Comparison of ENCODE assay signal across 23 mouse cellular contexts in genomic region chr11:75118141-75118540, GRCm38 (mm10). TPM values are rescaled to one million over a fixed set of nuclear protein-coding genes. Genes with fewer than 3 reads are reported as not detected.
DNase-seq lines count a peak whose midpoint lies in the region; ATAC-seq and TF ChIP-seq lines count a peak whose summit lies in the region.
"Had no signal": no experiment of that assay in that cellular context is flagged by ENCODE, and none has a peak within 500 bp of the region (broad histone marks: within the 10 kb centered on the region; RNA-seq: fewer than 3 reads in every experiment).

No protein-coding gene starts in this region.

- no peak overlapping the region for H3K4me2 ChIP-seq in forebrain, postnatal 0 days (ENCODE audit: low read depth)
- no peak overlapping the region for H3K4me2 ChIP-seq in forebrain, embryonic 16.5 days (ENCODE audit: low read length)
- no peak overlapping the region for H3K4me2 ChIP-seq in midbrain, embryonic 14.5 days (ENCODE audit: low read length)
- H3K4me2 ChIP-seq: hindbrain, embryonic 13.5 days; neural tube, embryonic 13.5 days had no signal

- no peak for TF ChIP-seq CTCF in forebrain, postnatal 0 days (IDR thresholded peaks at IDR 0.05; ENCODE audit: low read depth)

- no peak for DNase-seq in forebrain, postnatal 0 days
- peak; percentile 56 for DNase-seq in layer of hippocampus, adult 11-12 months (ENCODE audit: low spot score)
- DNase-seq in layer of hippocampus, postnatal 25 days (ENCODE audit: extremely low spot score in 1 of 2, low spot score in 1 of 2), result no peak
- DNase-seq in layer of hippocampus, adult 18-20 months (ENCODE audit: low spot score in 2 of 2), result peak; percentile 58 to 75
- DNase-seq in layer of hippocampus, postnatal 14 days (ENCODE audit: low spot score in 2 of 2), result peak; percentile 37 to 77
- no peak for DNase-seq in midbrain, embryonic 14.5 days
- DNase-seq in lung, adult 18-20 months, result no peak
- DNase-seq: adrenal gland, postnatal 25 days; cerebellum, adult 11 months; gastrocnemius, postnatal 25 days; heart, adult 2 months; kidney, adult 8-10 months; kidney, postnatal 10 days; retina, postnatal 1 day; thymus, adult 2 months had no signal

- no peaks in the 10 kb centered on the region for H3K4me1 ChIP-seq in forebrain, postnatal 0 days (ENCODE audit: insufficient read depth)
- no peaks in the 10 kb centered on the region; the same call in 1 of the 2 replicates for H3K4me1 ChIP-seq in forebrain, embryonic 16.5 days (replicated peaks; ENCODE audit: control insufficient read depth, insufficient read depth, low read length)
- no peaks in the 10 kb centered on the region for H3K4me1 ChIP-seq in midbrain, embryonic 14.5 days (ENCODE audit: control insufficient read depth, insufficient read depth, low read length)
- H3K4me1 ChIP-seq: forebrain, embryonic 10.5 days; hindbrain, embryonic 13.5 days had no signal

- no peak overlapping the region for H3K4me3 ChIP-seq in forebrain, postnatal 0 days (ENCODE audit: low read depth, low read length)
- H3K4me3 ChIP-seq in forebrain, embryonic 16.5 days (replicated peaks; ENCODE audit: low read length), result no peak overlapping the region
- no peak overlapping the region for H3K4me3 ChIP-seq in midbrain, embryonic 14.5 days (replicated peaks; ENCODE audit: low read depth, low read length)
- H3K4me3 ChIP-seq: forebrain, embryonic 10.5 days; heart, adult 2 months; hindbrain, embryonic 13.5 days; myocyte; neural tube, embryonic 13.5 days had no signal

- ATAC-seq in forebrain, postnatal 0 days, result peak; percentile 48
- no peak for ATAC-seq in forebrain, embryonic 16.5 days
- no peak for ATAC-seq in midbrain, embryonic 14.5 days (ENCODE audit: low FRiP score, low TSS enrichment)
- ATAC-seq: lung, postnatal 0 days; midbrain, embryonic 16.5 days had no signal

- H3K27me3 ChIP-seq in forebrain, postnatal 0 days (ENCODE audit: insufficient read depth, low read length), result no peaks in the 10 kb centered on the region
- no peaks in the 10 kb centered on the region for H3K27me3 ChIP-seq in forebrain, embryonic 16.5 days (replicated peaks; ENCODE audit: control insufficient read depth, insufficient read depth, low read length)
- H3K27me3 ChIP-seq in midbrain, embryonic 14.5 days (ENCODE audit: control insufficient read depth, insufficient read depth, low read length), result no peaks in the 10 kb centered on the region
- H3K27me3 ChIP-seq: hindbrain, embryonic 13.5 days; neural tube, embryonic 13.5 days had no signal

- H3K36me3 ChIP-seq in forebrain, postnatal 0 days (ENCODE audit: insufficient read depth), result no peaks in the 10 kb centered on the region
- no peaks in the 10 kb centered on the region for H3K36me3 ChIP-seq in forebrain, embryonic 16.5 days (ENCODE audit: control insufficient read depth, insufficient read depth)
- no peaks in the 10 kb centered on the region for H3K36me3 ChIP-seq in midbrain, embryonic 14.5 days (ENCODE audit: control insufficient read depth, insufficient read depth, low read length)
- H3K36me3 ChIP-seq: forebrain, embryonic 10.5 days; neural tube, embryonic 13.5 days had no signal

- no peaks in the 10 kb centered on the region for H3K9me3 ChIP-seq in forebrain, postnatal 0 days (ENCODE audit: low read length)
- no peaks in the 10 kb centered on the region for H3K9me3 ChIP-seq in forebrain, embryonic 16.5 days (ENCODE audit: control insufficient read depth, low read length)
- H3K9me3 ChIP-seq in midbrain, embryonic 14.5 days (ENCODE audit: control insufficient read depth, low read length), result no peaks in the 10 kb centered on the region
- H3K9me3 ChIP-seq: forebrain, embryonic 10.5 days; hindbrain, embryonic 13.5 days; neural tube, embryonic 13.5 days had no signal

- no peak overlapping the region for H3K27ac ChIP-seq in forebrain, postnatal 0 days (ENCODE audit: low read depth, low read length)
- no peak overlapping the region for H3K27ac ChIP-seq in forebrain, embryonic 16.5 days (ENCODE audit: low read length)
- no peak overlapping the region for H3K27ac ChIP-seq in midbrain, embryonic 14.5 days (replicated peaks; ENCODE audit: low read depth, low read length)
- H3K27ac ChIP-seq: forebrain, embryonic 10.5 days; heart, adult 2 months; hindbrain, embryonic 13.5 days; macrophage; neural tube, embryonic 13.5 days had no signal

- 82% methylated on average over 2 of the region's 2 CpGs for WGBS in forebrain, postnatal 0 days
- whole genome bisulfite sequencing in forebrain, embryonic 16.5 days, result 93% methylated on average over 2 of the region's 2 CpGs
- WGBS in midbrain, embryonic 14.5 days, result 97% methylated on average over 2 of the region's 2 CpGs

- no peak overlapping the region for H3K9ac ChIP-seq in forebrain, postnatal 0 days
- no peak overlapping the region for H3K9ac ChIP-seq in forebrain, embryonic 16.5 days (replicated peaks; ENCODE audit: low read depth, low read length)
- H3K9ac ChIP-seq in midbrain, embryonic 14.5 days (replicated peaks; ENCODE audit: low read length), result no peak overlapping the region
- H3K9ac ChIP-seq: hindbrain, embryonic 13.5 days; neural tube, embryonic 13.5 days had no signal

RNA-seq across cellular contexts. Expression of gene Hic1, which starts 51.2 kb away (rescaled TPM):
- total RNA-seq in forebrain, postnatal 0 days (2014; rRNA removed), result 4.2 and 4.5 TPM in 2 replicates
- 1.7 TPM in 2 replicates for polyA plus RNA-seq in forebrain, postnatal 0 days (2015; fragmentation: Nextera tagmentation; extraction: Ambion mirVana)
- polyA plus RNA-seq in forebrain, embryonic 16.5 days (2015; fragmentation: Nextera tagmentation; extraction: Ambion mirVana), result 1.2 and 2.3 TPM in 2 replicates
- 1 to 10 TPM; 2.5 to 3.2 TPM for total RNA-seq in layer of hippocampus, postnatal 25 days (2021)
- total RNA-seq in layer of hippocampus, adult 18-20 months (2021), result 1 to 10 TPM; 2.7 to 3.3 TPM
- 1 to 10 TPM; 3.3 to 4.5 TPM for total RNA-seq in layer of hippocampus, postnatal 14 days (2021)
- 0.66 and 0.92 TPM in 2 replicates for polyA plus RNA-seq in midbrain, embryonic 14.5 days (2014; fragmentation: Nextera tagmentation; extraction: Ambion mirVana)
- polyA plus RNA-seq: macrophage had no signal

Comparison
In these comparisons a context has a peak if more than half of its experiments do, and no peak if none do; other contexts are left out.
1. DNase-seq: peak in layer of hippocampus, adult 11-12 months (single experiment), layer of hippocampus, adult 18-20 months (2 of 2) and layer of hippocampus, postnatal 14 days (2 of 2); none in forebrain, postnatal 0 days (single experiment), layer of hippocampus, postnatal 25 days (0 of 2), midbrain, embryonic 14.5 days (single experiment) and lung, adult 18-20 months (0 of 2).